Mouse (Mus musculus) megakaryocyte, embryonic 14.5 days (primary cell): ENCODE measurements at regions not wholly inside any gene's neighbourhood (a gene's known extent, or its start where the extent isn't known, plus 50 kb on each side); places are given as distances from the start of the nearest gene placed in this dataset.

Experiments
- FLI1 ChIP-seq: IDR thresholded peaks from 2 replicates; pipeline ENCODE4 v1.6.1; 2012; ENCODE audit warnings: low read length, inconsistent platforms, mixed read lengths
- GATA1 ChIP-seq: IDR thresholded peaks from 3 replicates; pipeline ENCODE4 v1.6.1; 2012; ENCODE audit warnings: mixed read lengths, low read length, inconsistent platforms, borderline replicate concordance

- TF ChIP-seq GATA1 (no peak), FLI1 (no peak)
Measured at GRCm38 (mm10) chr9:79310591-79310990, 408.0 kb downstream of the Col12a1 start.
